Mouse (Mus musculus): ENCODE measurements around the gene Hnrnph2.

DNA sequence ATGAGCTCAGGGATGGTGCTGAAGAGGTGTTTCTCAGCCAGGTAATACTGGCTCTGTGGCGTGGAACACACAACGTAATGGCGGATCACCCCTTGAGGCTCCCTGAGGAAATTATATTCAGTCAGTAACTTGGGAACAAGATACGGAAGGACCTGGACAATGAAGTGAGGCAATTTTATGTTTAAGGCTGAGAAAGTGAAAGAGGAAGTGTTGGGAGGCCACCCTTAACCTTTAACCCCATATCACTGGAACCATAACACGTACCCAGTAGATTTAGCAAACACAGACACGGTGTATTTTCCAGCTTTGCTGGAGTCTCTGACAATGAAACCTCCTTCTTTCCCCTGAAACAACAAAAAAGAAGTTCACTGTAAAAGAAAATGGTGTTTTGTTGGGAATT lies 46.6 kb upstream of the Hnrnph2 start:
- TF ChIP-seq CTCF (IDR thresholded peaks at IDR 0.05; ENCODE audit: low read depth) (no peak), EP300 (IDR thresholded peaks at IDR 0.05; ENCODE audit: low read depth) (no peak)
